In genomic region chr2:155691723-155692493, GRCm38 (mm10) we compare ENCODE assay signal across 8 mouse cellular contexts. TPM values are rescaled to one million over a fixed set of nuclear protein-coding genes. Genes with fewer than 3 reads are reported as not detected.
DNase-seq lines count a peak whose midpoint lies in the region; ATAC-seq lines count a peak whose summit lies in the region.

Gene Trpc4ap, minus strand, starts transcription at chr2:155692384.

- ATAC-seq in inflammation-experienced regulatory T-cells, adult 6 months, result peak; percentile 96
- ATAC-seq in megakaryocyte-erythroid progenitor cell, adult 5-6 weeks (replicated peaks; ENCODE audit: low FRiP score, low TSS enrichment, poor library complexity, severe bottlenecking), result peak; percentile 95

- DNase-seq in adipocyte (ENCODE audit: low spot score), result peak; percentile 97
- peak; percentile 98 for DNase-seq in embryo, embryonic 10 days (ENCODE audit: low spot score)
- DNase-seq in gastrocnemius, postnatal 14 days, result peak; percentile 96
- DNase-seq in left cerebral cortex, postnatal 10 days (ENCODE audit: extremely low spot score in 1 of 2, low spot score in 2 of 2), result peak; percentile 95
- peak; percentile 97 for DNase-seq in right cerebral cortex, postnatal 25 days
- peak; percentile 94 to 98 for DNase-seq in urinary bladder, postnatal 4 days (ENCODE audit: low spot score in 2 of 2)

- intact Hi-C loops in gastrocnemius, postnatal 14 days (cut with DNase I; ENCODE audit: low total_unique reads), result no loop called here
- intact Hi-C loops in left cerebral cortex, postnatal 10 days (cut with DNase I), result no loop called here

RNA-seq across cellular contexts. Expression of gene Trpc4ap, which starts in this region (rescaled TPM):
- 10 to 100 TPM; 77.6 to 84.1 TPM for total RNA-seq in gastrocnemius, postnatal 14 days (2021)
- polyA plus RNA-seq in inflammation-experienced regulatory T-cells, adult 6 months (2017; shearing (Covaris generic)), result 10 to 100 TPM; 38.5 to 56.7 (median 43.8) TPM
- 100 to 1,000 TPM; 135 TPM for total RNA-seq in left cerebral cortex, postnatal 10 days (2021)
- total RNA-seq in megakaryocyte-erythroid progenitor cell, adult 5-6 weeks (2014; fragmentation: Nextera tagmentation), result 86.6 and 122 TPM in 2 replicates
- total RNA-seq in megakaryocyte-erythroid progenitor cell, adult 5-6 weeks (2017), result 45.2 and 61.0 TPM in 2 replicates

Comparison
In these comparisons a context has a peak if more than half of its experiments do, and no peak if none do; other contexts are left out.
1. Peak in every context shown above with its lines: DNase-seq and ATAC-seq.